Mouse (Mus musculus) heart, adult 2 months (tissue): ENCODE measurements around the gene Ift80. TPM values are rescaled to one million over a fixed set of nuclear protein-coding genes. Genes with fewer than 3 reads are reported as not detected.
"Not testable (repeated sequence)": the region's sequence is repeated elsewhere in the genome, so short reads cannot be mapped to it uniquely, and the experiment has no call there.

ENCODE experiments used
- DNase-seq, 2 experiments: peaks; one replicate each; pipeline ENCODE4 v3.0.0; 2021
- H3K27ac ChIP-seq: fragments of 200-600 bp; 2 replicates; pipeline ENCODE4 v1.8.1; 2022
- H3K27me3 ChIP-seq: fragments of 200-500 bp; 2 replicates; pipeline ENCODE4 v1.6.1; 2012; ENCODE audit warnings: mild to moderate bottlenecking, low read length, inconsistent platforms, mixed read lengths; ENCODE audit not compliant: control insufficient read depth, insufficient read depth
- H3K36me3 ChIP-seq: fragments of 200-500 bp; 2 replicates; pipeline ENCODE4 v1.6.1; 2012; ENCODE audit warnings: low read length, inconsistent platforms; ENCODE audit not compliant: control insufficient read depth, insufficient read depth
- H3K4me1 ChIP-seq: fragments of 200-500 bp; 2 replicates; pipeline ENCODE4 v1.6.1; 2011; ENCODE audit warnings: low read length; ENCODE audit not compliant: control insufficient read depth, insufficient read depth
- H3K4me3 ChIP-seq: fragments of 200-600 bp; 2 replicates; pipeline ENCODE4 v1.8.1; 2022
- H3K79me2 ChIP-seq: fragments of 200-500 bp; replicated peaks from 2 replicates; pipeline ENCODE4 v1.6.1; 2012; ENCODE audit warnings: mild to moderate bottlenecking, inconsistent platforms, low read length, moderate library complexity, mixed read lengths; ENCODE audit not compliant: control insufficient read depth, insufficient read depth
- H3K9ac ChIP-seq: fragments of 200-500 bp; 2 replicates; pipeline ENCODE4 v1.6.1; 2012; ENCODE audit warnings: low read depth, mild to moderate bottlenecking, control low read depth, inconsistent platforms, low read length, mixed read lengths
- CTCF ChIP-seq: fragments of 200-600 bp; IDR thresholded peaks from 2 replicates; pipeline ENCODE4 v1.8.1; 2022; ENCODE audit warnings: antibody characterized with exemption, mild to moderate bottlenecking, moderate library complexity
- EP300 ChIP-seq: fragments of 200-500 bp; IDR thresholded peaks from 2 replicates; pipeline ENCODE4 v1.6.1; 2011; ENCODE audit warnings: low read depth, low read length, control low read depth; ENCODE audit not compliant: insufficient read depth
- POLR2A ChIP-seq: fragments of 200-500 bp; IDR thresholded peaks from 2 replicates; pipeline ENCODE4 v1.6.1; 2011; ENCODE audit warnings: mild to moderate bottlenecking, low read depth, low read length, control low read depth; ENCODE audit not compliant: insufficient read depth
- WGBS: fragments of 180-500 bp; shearing (Covaris S2); methylation state at CpG from one replicate; pipeline ENCODE4 v1.1.7; 2018; 5-methylcytosine and 5-hydroxymethylcytosine counted together
- intact Hi-C: fragments of 180-260 bp; cut with DNase I; formaldehyde crosslinking; loops from one replicate; pipeline ENCODE4 v1.15.1; 2025
- polyA plus RNA-seq: library from polyadenylated mRNA; depleted of rRNA; stranded (reverse); fragments of >200 nt; gene quantifications from 2 replicates; pipeline ENCODE4 v1.2.3, GENCODE M21; 2012
- total RNA-seq, 2 experiments: library from RNA; stranded (reverse); gene quantifications; 2 replicates each; pipeline ENCODE4 v1.2.3; 2021

Gene Ift80
- total and polyA plus RNA-seq, 3 experiments = 1.3 to 5.1 (median 4.8) TPM

DNA sequence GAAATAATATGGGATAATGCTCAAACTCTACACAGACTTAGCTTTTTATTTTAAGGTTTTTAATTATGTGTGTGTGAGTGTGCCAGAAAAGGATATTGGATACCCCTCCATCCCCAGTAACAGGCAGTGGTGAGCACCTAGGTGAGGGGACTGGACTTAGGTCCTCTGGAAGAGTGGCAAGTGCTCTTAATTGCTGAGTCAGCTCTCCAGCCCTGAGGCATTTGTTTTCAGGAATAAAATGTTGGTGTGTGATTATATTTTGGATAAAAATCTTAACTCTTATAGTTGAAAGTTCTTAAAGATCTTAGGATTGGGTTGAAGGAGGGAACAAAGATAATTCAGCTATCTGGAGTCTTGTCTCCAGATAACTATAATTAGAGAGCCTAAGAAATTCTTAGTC lies 16.4 kb upstream of the Ift80 start:
- H3K27me3 ChIP-seq = no peaks in the 10 kb centered on the region
- H3K79me2 ChIP-seq = no peaks in the 10 kb centered on the region
- no peaks in the 10 kb centered on the region for H3K4me1 ChIP-seq
- no peak overlapping the region for H3K27ac ChIP-seq
- no peak overlapping the region for H3K4me3 ChIP-seq
- no peak overlapping the region for H3K9ac ChIP-seq
- no peak for DNase-seq
- no peak for TF ChIP-seq CTCF
- TF ChIP-seq POLR2A = no peak
- TF ChIP-seq EP300 = no peak
- H3K36me3 ChIP-seq = no peaks in the 10 kb centered on the region
- intact Hi-C loops = no loop called here

- H3K4me1 ChIP-seq = no peaks in the 10 kb centered on the region
- TF ChIP-seq CTCF (peak; percentile 53), EP300 (no peak), POLR2A (no peak)
- intact Hi-C loops = no loop called here
- H3K79me2 ChIP-seq = no peaks in the 10 kb centered on the region
- no peak overlapping the region for H3K9ac ChIP-seq
- no peaks in the 10 kb centered on the region for H3K27me3 ChIP-seq
- 91% methylated on average over 2 of the region's 2 CpGs for WGBS
- H3K36me3 ChIP-seq = no peaks in the 10 kb centered on the region
- no peak overlapping the region for H3K4me3 ChIP-seq
- DNase-seq = no peak
- no peak overlapping the region for H3K27ac ChIP-seq
Observed at GRCm38 (mm10) chr3:69020285-69020684, 15.9 kb upstream of the Ift80 start.

- H3K4me1 ChIP-seq, H3K4me3 ChIP-seq, H3K79me2 ChIP-seq, intact Hi-C loops, DNase-seq, H3K36me3 ChIP-seq, H3K9ac ChIP-seq, H3K27ac ChIP-seq, H3K27me3 ChIP-seq: not testable (repeated sequence)
- WGBS = over 99% methylated on average over 2 of the region's 2 CpGs
Observed at GRCm38 (mm10) chr3:69018635-69019034, 14.3 kb upstream of the Ift80 start.

GRCm38 (mm10) chr3:69017181-69017580 lies 12.8 kb upstream of the Ift80 start:
- Histone ChIP-seq H3K4me1 (0 out of 2 replicates have a peak, but pooled peaks cover 1% of the 10 kb centered on the region), H3K27ac (no peak overlapping the region), H3K36me3 (no peaks in the 10 kb centered on the region), H3K79me2 (0 out of 2 replicates have a peak, but pooled peaks cover 1% of the 10 kb centered on the region), H3K4me3 (no peak overlapping the region), H3K9ac (no peak overlapping the region), H3K27me3 (no peaks in the 10 kb centered on the region)
- 84% methylated on average over 3 of the region's 3 CpGs for WGBS
- TF ChIP-seq EP300 = no peak
- TF ChIP-seq POLR2A = no peak
- TF ChIP-seq CTCF = no peak
- peak in 1 of 2 experiments; percentile 6 for DNase-seq
- intact Hi-C loops = no loop called here

GRCm38 (mm10) chr3:69008873-69009272 lies 4.5 kb upstream of the Ift80 start:
- intact Hi-C loops = loop anchor here (5.0 kb wide), 1 partner anchor 118 kb away; the partner anchor contains the start of gene Kpna4
- Histone ChIP-seq H3K79me2 (0 out of 2 replicates have a peak, but pooled peaks cover 1% of the 10 kb centered on the region), H3K36me3 (peaks cover 8% of the 10 kb centered on the region), H3K9ac (no peak overlapping the region), H3K27ac (no peak overlapping the region), H3K27me3 (no peaks in the 10 kb centered on the region), H3K4me1 (0 out of 2 replicates have a peak, but pooled peaks cover 1% of the 10 kb centered on the region), H3K4me3 (no peak overlapping the region)
- 47% methylated on average over 2 of the region's 2 CpGs for WGBS
- DNase-seq = no peak
- TF ChIP-seq CTCF = no peak
- TF ChIP-seq EP300 = no peak

DNA sequence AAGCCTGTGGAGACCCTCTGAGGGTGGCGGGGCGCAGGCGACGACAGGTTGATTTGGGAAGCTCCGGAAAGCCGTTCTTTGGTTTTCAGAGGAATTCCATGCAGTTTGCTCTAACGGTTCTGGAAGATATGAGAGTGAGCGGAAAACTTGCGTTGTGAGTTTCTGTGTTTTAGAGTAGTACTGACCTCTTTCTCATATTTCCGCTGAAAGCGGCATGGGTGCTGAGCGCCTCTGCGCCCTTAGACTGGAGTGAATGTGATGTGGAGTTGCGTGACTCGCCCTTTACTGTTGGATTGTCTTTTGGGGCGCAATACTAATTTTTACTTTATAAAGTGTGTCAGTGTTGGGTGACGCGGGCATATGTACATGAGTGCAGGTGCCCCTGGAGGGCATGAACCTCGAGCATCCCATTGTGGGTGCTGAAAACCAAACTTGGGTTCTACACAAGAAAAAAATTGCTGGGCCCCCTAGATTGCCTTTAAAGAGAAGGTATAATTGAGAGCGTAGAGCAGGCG lies 1.9 kb upstream of the Ift80 start:
- intact Hi-C loops = loop anchor here (5.0 kb wide), 1 partner anchor 121 kb away; the partner anchor contains the start of gene Kpna4
- H3K36me3 ChIP-seq = peaks cover 8% of the 10 kb centered on the region
- H3K27ac ChIP-seq = peak overlapping the region; percentile 95
- TF ChIP-seq POLR2A = no peak
- TF ChIP-seq EP300 = no peak
- no peak for TF ChIP-seq CTCF
- WGBS = 3% methylated on average over 21 of the region's 21 CpGs
- H3K79me2 ChIP-seq = no peaks in the 10 kb centered on the region
- H3K4me1 ChIP-seq = no peaks in the 10 kb centered on the region
- DNase-seq = peak in 1 of 2 experiments; percentile 30
- no peaks in the 10 kb centered on the region for H3K27me3 ChIP-seq
- H3K9ac ChIP-seq = peak overlapping the region; percentile 87
- peak overlapping the region; percentile 96 for H3K4me3 ChIP-seq
